Mouse (Mus musculus) liver, postnatal 0 days (tissue): Measurements from ENCODE around the gene Tmem109.

Experiments
- CTCF ChIP-seq: sonication (generic); IDR thresholded peaks from 2 replicates; pipeline ENCODE4 v1.5.1; 2016; ENCODE audit warnings: antibody characterized with exemption, low read depth
- EP300 ChIP-seq: IDR thresholded peaks from 2 replicates; pipeline ENCODE4 v1.6.1; 2016; ENCODE audit warnings: antibody characterized with exemption, low read depth, mild to moderate bottlenecking

- no peak for TF ChIP-seq CTCF
- TF ChIP-seq EP300 = no peak
Measured at GRCm38 (mm10) chr19:10926123-10926621, 44.4 kb upstream of the Tmem109 start.
